Mouse (Mus musculus) gastrocnemius, postnatal 14 days (tissue): ENCODE data around the gene Gucy2c. TPM values are rescaled to one million over a fixed set of nuclear protein-coding genes. Genes with fewer than 3 reads are reported as not detected.
A peak's percentile ranks its signal among the peaks of the same experiment; 100 is the strongest.

ENCODE experiments used
- DNase-seq: peaks from one replicate; pipeline ENCODE4 v3.0.0; 2021; ENCODE audit warnings: mixed read lengths
- intact Hi-C: fragments of 180-260 bp; cut with DNase I; formaldehyde crosslinking; loops from one replicate; pipeline ENCODE4 v1.15.1; 2025; ENCODE audit warnings: low total_unique reads
- long read RNA-seq, 2 experiments: library from polyadenylated mRNA; stranded (forward); transcript quantifications; one replicate each; pipeline ENCODE4 v2.0.0; 2021
- total RNA-seq, 2 experiments: library from RNA; stranded (reverse); gene quantifications; 2 replicates each; pipeline ENCODE4 v1.2.3; 2021

The Gucy2c gene
- total RNA-seq = not detected
- long read RNA-seq, experiment 1 = 0 reads
- long read RNA-seq, experiment 2 = 0 reads

GRCm38 (mm10) chr6:136781377-136781986 is at the start of gene Gucy2c:
Gene Gucy2c (minus strand): TSS chr6:136781765.
- intact Hi-C loops = no loop called here
- no peak for DNase-seq

- intact Hi-C loops = no loop called here
These were observed 47.1 kb upstream of the Gucy2c start for GRCm38 (mm10) chr6:136828681-136829080.

GRCm38 (mm10) chr6:136827881-136828561 is 46.5 kb upstream of the Gucy2c start, which contains the start of gene Wbp11:
Gene Wbp11 (minus strand): TSS chr6:136828233.
- intact Hi-C loops = no loop called here
- DNase-seq = peak; percentile 96

More at GRCm38 (mm10) chr6:136828681-136829080, 47.1 kb upstream of the Gucy2c start:
- DNase-seq = no peak

GRCm38 (mm10) chr6:136827516-136827880 is 45.9 kb upstream of the Gucy2c start, which contains the start of gene BC049715:
Gene BC049715 (plus strand): TSS chr6:136827626.
- no peak for DNase-seq
- intact Hi-C loops = no loop called here

GRCm38 (mm10) chr6:136827116-136827515 is 45.6 kb upstream of the Gucy2c start:
- no peak for DNase-seq
- intact Hi-C loops = no loop called here

GRCm38 (mm10) chr6:136824987-136825386 is 43.4 kb upstream of the Gucy2c start:
- intact Hi-C loops = no loop called here
- DNase-seq = no peak

- intact Hi-C loops = no loop called here
- DNase-seq = no peak
These were observed 39.5 kb upstream of the Gucy2c start for GRCm38 (mm10) chr6:136821086-136821485.

- intact Hi-C loops = no loop called here
- no peak for DNase-seq
These were observed 38.8 kb upstream of the Gucy2c start for GRCm38 (mm10) chr6:136820381-136820780.

- no peak for DNase-seq
- intact Hi-C loops = no loop called here
These were observed 36.0 kb upstream of the Gucy2c start for GRCm38 (mm10) chr6:136817549-136817948.

GRCm38 (mm10) chr6:136816826-136817225 is 35.3 kb upstream of the Gucy2c start:
- intact Hi-C loops = no loop called here
- DNase-seq = no peak

GRCm38 (mm10) chr6:136815381-136815780 is 33.8 kb upstream of the Gucy2c start:
- intact Hi-C loops = no loop called here
- DNase-seq = no peak

GRCm38 (mm10) chr6:136813117-136813516 is 31.6 kb upstream of the Gucy2c start:
- no peak for DNase-seq
- intact Hi-C loops = no loop called here

GRCm38 (mm10) chr6:136811196-136811595 is 29.6 kb upstream of the Gucy2c start:
- intact Hi-C loops = no loop called here
- DNase-seq = no peak

GRCm38 (mm10) chr6:136809673-136810072 is 28.1 kb upstream of the Gucy2c start:
- intact Hi-C loops = no loop called here

GRCm38 (mm10) chr6:136809077-136809476 is 27.5 kb upstream of the Gucy2c start:
- intact Hi-C loops = no loop called here
- no peak for DNase-seq

More at GRCm38 (mm10) chr6:136809673-136810072, 28.1 kb upstream of the Gucy2c start:
- DNase-seq = no peak

GRCm38 (mm10) chr6:136808631-136809046 is 27.1 kb upstream of the Gucy2c start:
- peak; percentile 24 for DNase-seq
- intact Hi-C loops = no loop called here

- DNase-seq = peak; percentile 98
- intact Hi-C loops = no loop called here
These were observed 26.5 kb upstream of the Gucy2c start, which contains the start of gene H2afj for GRCm38 (mm10) chr6:136808014-136808417. Gene H2afj (plus strand): TSS chr6:136808244.

- DNase-seq = no peak
- intact Hi-C loops = no loop called here
These were observed 25.9 kb upstream of the Gucy2c start for GRCm38 (mm10) chr6:136807395-136808013.

- intact Hi-C loops = no loop called here
- DNase-seq = no peak
These were observed 25.3 kb upstream of the Gucy2c start for GRCm38 (mm10) chr6:136806819-136807218.

GRCm38 (mm10) chr6:136805409-136805775 is 23.8 kb upstream of the Gucy2c start:
- no peak for DNase-seq
- intact Hi-C loops = no loop called here
